Mouse (Mus musculus) left cerebral cortex, adult 11 months (tissue): ENCODE measurements around the gene Thra.

Source experiments
- DNase-seq: peaks from one replicate; pipeline ENCODE4 v3.0.0; 2022; ENCODE audit warnings: low spot score

Thra gene

GRCm38 (mm10) chr11:98796515-98797216 lies 56.2 kb downstream of the Thra start:
- no peak for DNase-seq

- DNase-seq = no peak
Observed at GRCm38 (mm10) chr11:98797306-98797705, 56.9 kb downstream of the Thra start.

- no peak for DNase-seq
Observed at GRCm38 (mm10) chr11:98797909-98798308, 57.5 kb downstream of the Thra start.

- no peak for DNase-seq
Observed at GRCm38 (mm10) chr11:98804605-98805004, 64.2 kb downstream of the Thra start, which contains the start of gene Casc3. Gene Casc3 (plus strand): TSS chr11:98804905.

- no peak for DNase-seq
Observed at GRCm38 (mm10) chr11:98808417-98808816, 68.0 kb downstream of the Thra start.

GRCm38 (mm10) chr11:98809457-98810290 lies 69.2 kb downstream of the Thra start:
- DNase-seq = peak; percentile 98

- no peak for DNase-seq
Observed at GRCm38 (mm10) chr11:98810686-98811085, 70.2 kb downstream of the Thra start.

GRCm38 (mm10) chr11:98816706-98817239 lies 76.3 kb downstream of the Thra start:
- DNase-seq = no peak
